Mouse (Mus musculus) myocyte (in vitro differentiated cells): ENCODE data around the gene Trp53.

Experiments
- CEBPB ChIP-seq: IDR thresholded peaks from 2 replicates; pipeline ENCODE4 v1.6.1; 2011; ENCODE audit warnings: mild to moderate bottlenecking, moderate library complexity; ENCODE audit not compliant: poor library complexity, insufficient read depth, severe bottlenecking
- E2F4 ChIP-seq: IDR thresholded peaks from one replicate; pipeline ENCODE4 v1.6.1; 2011; ENCODE audit warnings: mild to moderate bottlenecking, control low read depth, moderate library complexity; ENCODE audit not compliant: insufficient read depth
- MAX ChIP-seq: IDR thresholded peaks from one replicate; pipeline ENCODE4 v1.6.1; 2011; ENCODE audit warnings: low read depth, mild to moderate bottlenecking, control low read depth
- MYOD1 ChIP-seq, 3 experiments: IDR thresholded peaks; one replicate each; pipeline ENCODE4 v1.6.1; 2011; ENCODE audit warnings: control low read depth in 2 of 3, low read depth in 2 of 3, mild to moderate bottlenecking in 2 of 3, moderate library complexity in 1 of 3; ENCODE audit not compliant: insufficient read length in 2 of 3, control insufficient read depth in 1 of 3
- MYOG ChIP-seq, 3 experiments: IDR thresholded peaks; one replicate each; pipeline ENCODE4 v1.6.1; 2011; ENCODE audit warnings: control low read depth in 2 of 3, low read depth in 2 of 3, mild to moderate bottlenecking in 2 of 3; ENCODE audit not compliant: insufficient read length in 2 of 3, control insufficient read depth in 1 of 3, insufficient read depth in 1 of 3
- POLR2A ChIP-seq: IDR thresholded peaks from one replicate; pipeline ENCODE4 v1.6.1; 2011; ENCODE audit warnings: low read depth, mild to moderate bottlenecking, control low read depth, moderate library complexity; ENCODE audit not compliant: insufficient read length
- TCF12 ChIP-seq: IDR thresholded peaks from one replicate; pipeline ENCODE4 v1.6.1; 2011; ENCODE audit warnings: mild to moderate bottlenecking, control low read depth; ENCODE audit not compliant: poor library complexity, insufficient read depth, severe bottlenecking
- USF1 ChIP-seq: IDR thresholded peaks from one replicate; pipeline ENCODE4 v1.6.1; 2011; ENCODE audit warnings: low read depth, mild to moderate bottlenecking, control low read depth, moderate library complexity

DNA sequence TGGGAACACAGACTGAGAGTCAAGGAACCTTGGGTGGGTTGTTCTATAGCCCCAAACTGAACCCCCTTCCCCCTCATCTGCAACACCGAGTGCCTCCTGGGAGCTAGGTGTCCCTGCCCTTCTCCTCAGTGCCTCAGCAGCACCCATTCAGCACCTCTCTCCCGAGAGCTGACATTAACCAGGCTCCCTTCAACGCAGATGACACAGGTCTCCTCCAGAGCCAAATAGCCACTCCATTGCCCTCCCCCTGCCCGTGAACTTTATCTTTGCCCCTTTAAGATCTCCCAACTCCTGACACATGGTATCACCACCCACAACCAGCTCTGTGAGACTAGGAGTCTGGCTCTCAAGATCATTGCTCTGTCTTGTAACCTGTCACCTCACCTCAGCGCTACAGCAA is 21.0 kb upstream of the Trp53 start:
- no peak for TF ChIP-seq CEBPB
- no peak for TF ChIP-seq TCF12
- no peak for TF ChIP-seq POLR2A
- no peak for TF ChIP-seq MAX
- no peak for TF ChIP-seq USF1
- no peak for TF ChIP-seq MYOD1 (IDR thresholded peaks at IDR 0.05; ENCODE audit: control insufficient read depth in 1 of 3, insufficient read length in 2 of 3, low read depth in 2 of 3)
- no peak for TF ChIP-seq E2F4
- no peak for TF ChIP-seq MYOG (IDR thresholded peaks at IDR 0.05; ENCODE audit: control insufficient read depth in 1 of 3, insufficient read depth in 1 of 3, insufficient read length in 2 of 3, low read depth in 2 of 3)
